In genomic region chr12:29527048-29527761, GRCm38 (mm10) we compare ENCODE assay signal across 8 mouse cellular contexts. TPM values are rescaled to one million over a fixed set of nuclear protein-coding genes. Genes with fewer than 3 reads are reported as not detected.
DNase-seq lines count a peak whose midpoint lies in the region; ATAC-seq and TF ChIP-seq lines count a peak whose summit lies in the region.

No protein-coding gene starts in this region.

- no peak for TF ChIP-seq CTCF in midbrain, postnatal 0 days (IDR thresholded peaks at IDR 0.05)

- intact Hi-C loops in gastrocnemius, postnatal 14 days (cut with DNase I; ENCODE audit: low total_unique reads), result no loop called here

- peak overlapping the region; percentile 53 for H3K4me3 ChIP-seq in forebrain, embryonic 15.5 days
- H3K4me3 ChIP-seq in midbrain, postnatal 0 days (ENCODE audit: low read depth, low read length), result peak overlapping the region; percentile 41

- peak; percentile 19 for DNase-seq in adrenal gland, adult 2 months
- DNase-seq in adrenal gland, postnatal 4 days (ENCODE audit: low spot score in 2 of 2), result no peak
- peak; percentile 82 for DNase-seq in cerebellum, adult 11 months
- peak; percentile 65 to 74 for DNase-seq in layer of hippocampus, postnatal 10 days (ENCODE audit: low spot score in 2 of 2)
- peak; percentile 90 for DNase-seq in midbrain, postnatal 0 days (ENCODE audit: low spot score)
- DNase-seq in gastrocnemius, postnatal 14 days, result no peak
- no peak for DNase-seq in thymus, adult 18-20 months

- peak overlapping the region; percentile 65 for H3K4me2 ChIP-seq in forebrain, embryonic 15.5 days (replicated peaks)
- peak overlapping the region; percentile 69 for H3K4me2 ChIP-seq in midbrain, postnatal 0 days (ENCODE audit: low read depth, low read length, poor library complexity, severe bottlenecking)

- WGBS in forebrain, embryonic 15.5 days, result under 1% methylated on average over 27 of the region's 27 CpGs
- under 1% methylated on average over 27 of the region's 27 CpGs for WGBS in midbrain, postnatal 0 days

- peak overlapping the region; percentile 90 for H3K9ac ChIP-seq in forebrain, embryonic 15.5 days (replicated peaks)
- H3K9ac ChIP-seq in midbrain, postnatal 0 days (replicated peaks; ENCODE audit: low read length, poor library complexity, severe bottlenecking), result peak overlapping the region; percentile 70

- no peaks in the 10 kb centered on the region for H3K36me3 ChIP-seq in forebrain, embryonic 15.5 days
- H3K36me3 ChIP-seq in midbrain, postnatal 0 days (ENCODE audit: insufficient read depth, low read length), result no peaks in the 10 kb centered on the region

- peaks cover 6% of the 10 kb centered on the region; the same call in 1 of the 2 replicates for H3K4me1 ChIP-seq in forebrain, embryonic 15.5 days
- 0 out of 2 replicates have a peak, but pooled peaks cover 4% of the 10 kb centered on the region for H3K4me1 ChIP-seq in midbrain, postnatal 0 days (ENCODE audit: insufficient read depth, low read length)

- no peaks in the 10 kb centered on the region for H3K27me3 ChIP-seq in forebrain, embryonic 15.5 days
- H3K27me3 ChIP-seq in midbrain, postnatal 0 days (ENCODE audit: insufficient read depth, low read length), result no peaks in the 10 kb centered on the region

- H3K9me3 ChIP-seq in forebrain, embryonic 15.5 days, result no peaks in the 10 kb centered on the region
- H3K9me3 ChIP-seq in midbrain, postnatal 0 days (ENCODE audit: low read length), result no peaks in the 10 kb centered on the region

- H3K27ac ChIP-seq in forebrain, embryonic 15.5 days (replicated peaks), result peak overlapping the region; percentile 100
- H3K27ac ChIP-seq in midbrain, postnatal 0 days (ENCODE audit: low read depth, low read length), result peak overlapping the region; percentile 99

- ATAC-seq in forebrain, embryonic 15.5 days (replicated peaks), result peak; percentile 75
- ATAC-seq in midbrain, postnatal 0 days (ENCODE audit: low FRiP score), result peak; percentile 83

RNA-seq across cellular contexts. Expression of gene Myt1l, which starts 1.0 kb away (rescaled TPM):
- total RNA-seq in adrenal gland, adult 2 months (2021), result 1 to 10 TPM; 2.0 to 2.7 TPM
- 0.21 and 0.37 TPM in 2 replicates for polyA plus RNA-seq in adrenal gland, adult 2 months (2012; rRNA removed)
- 1 to 10 TPM; 4.5 to 6.7 TPM for total RNA-seq in adrenal gland, postnatal 4 days (2021)
- 246 and 254 TPM in 2 replicates for polyA plus RNA-seq in forebrain, embryonic 15.5 days (2015; fragmentation: Nextera tagmentation; extraction: Ambion mirVana)
- total RNA-seq in layer of hippocampus, postnatal 10 days (2021), result 100 to 1,000 TPM; 200 to 236 TPM
- total RNA-seq in midbrain, postnatal 0 days (2014; rRNA removed), result 104 and 130 TPM in 2 replicates
- polyA plus RNA-seq in midbrain, postnatal 0 days (2015; fragmentation: Nextera tagmentation; extraction: Ambion mirVana), result 208 and 223 TPM in 2 replicates
- not detected for total RNA-seq in gastrocnemius, postnatal 14 days (2021)

Comparison
In these comparisons a context has a peak if more than half of its experiments do, and no peak if none do; other contexts are left out.
1. DNase-seq: peak in adrenal gland, adult 2 months (single experiment), cerebellum, adult 11 months (single experiment), layer of hippocampus, postnatal 10 days (2 of 2) and midbrain, postnatal 0 days (single experiment); none in adrenal gland, postnatal 4 days (0 of 2), gastrocnemius, postnatal 14 days (single experiment) and thymus, adult 18-20 months (0 of 2).
2. RNA of gene Myt1l, which starts 1.0 kb away (total RNA-seq): 200 to 236 TPM in layer of hippocampus, postnatal 10 days and 104 to 130 TPM in midbrain, postnatal 0 days; 4.5 to 6.7 TPM in adrenal gland, postnatal 4 days, 2.0 to 2.7 TPM in adrenal gland, adult 2 months and not detected in gastrocnemius, postnatal 14 days; every median in the first group is over 10 times any median in the second.